Mouse (Mus musculus) kidney, adult 18-20 months (tissue): ENCODE data around the gene Hsf2bp.

Source experiments
- DNase-seq: peaks from one replicate; pipeline ENCODE4 v3.0.0; 2021

Gene Hsf2bp

DNA sequence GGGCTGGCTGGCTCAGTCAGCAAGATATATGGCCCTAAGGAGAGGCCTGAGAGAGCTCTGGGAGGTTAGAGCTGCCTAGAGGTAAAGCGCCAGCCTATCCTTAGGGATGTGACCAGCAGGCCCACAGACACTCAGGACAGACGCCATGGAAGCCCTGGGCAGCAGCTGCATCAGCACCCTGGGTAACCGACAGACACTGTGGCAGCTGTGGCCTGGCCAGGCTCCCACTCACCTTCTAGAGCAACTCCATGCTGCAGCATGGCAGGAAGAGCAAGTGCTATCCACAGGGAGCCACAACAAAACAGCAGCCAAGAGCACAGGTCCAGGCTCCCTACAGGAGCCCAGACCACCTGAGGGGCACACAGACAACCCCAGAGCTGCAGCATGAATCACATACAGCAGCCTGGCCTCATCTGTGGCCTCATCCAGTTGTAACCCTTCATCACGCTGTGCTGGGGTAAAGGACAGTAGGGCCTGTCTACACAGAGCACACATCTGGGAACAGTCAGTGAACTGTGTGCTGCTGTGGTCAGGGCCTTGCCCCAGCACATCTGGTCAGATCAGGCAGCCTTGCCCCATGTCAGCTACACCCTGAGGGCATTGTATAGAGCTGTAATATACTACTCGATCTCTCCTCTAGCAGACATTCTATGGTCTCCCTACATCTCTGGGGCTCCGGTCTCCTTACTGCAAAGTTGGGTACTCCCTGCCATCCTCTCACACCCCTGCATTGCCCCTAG lies 100.9 kb downstream of the Hsf2bp start:
- DNase-seq = no peak

DNA sequence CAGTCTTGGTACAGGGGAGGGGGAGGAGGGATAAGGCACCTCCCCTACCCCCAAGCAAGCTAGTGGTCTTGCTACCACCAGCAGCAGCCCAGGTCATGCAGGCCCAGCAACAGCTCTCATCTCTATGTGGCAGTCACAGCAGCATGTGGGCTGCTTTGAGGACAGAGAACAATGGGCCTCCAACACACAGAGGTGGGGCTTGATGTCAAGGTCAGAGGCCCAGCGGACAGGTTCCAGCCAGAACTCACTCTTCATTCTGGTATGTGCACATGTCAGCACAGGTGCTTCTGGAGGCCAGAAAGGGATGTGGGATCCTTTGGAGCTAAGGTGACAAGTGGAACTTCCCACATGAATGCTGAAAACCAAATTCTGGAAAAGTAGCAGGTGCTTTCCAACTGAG lies 102.2 kb downstream of the Hsf2bp start:
- DNase-seq = peak; percentile 11

DNA sequence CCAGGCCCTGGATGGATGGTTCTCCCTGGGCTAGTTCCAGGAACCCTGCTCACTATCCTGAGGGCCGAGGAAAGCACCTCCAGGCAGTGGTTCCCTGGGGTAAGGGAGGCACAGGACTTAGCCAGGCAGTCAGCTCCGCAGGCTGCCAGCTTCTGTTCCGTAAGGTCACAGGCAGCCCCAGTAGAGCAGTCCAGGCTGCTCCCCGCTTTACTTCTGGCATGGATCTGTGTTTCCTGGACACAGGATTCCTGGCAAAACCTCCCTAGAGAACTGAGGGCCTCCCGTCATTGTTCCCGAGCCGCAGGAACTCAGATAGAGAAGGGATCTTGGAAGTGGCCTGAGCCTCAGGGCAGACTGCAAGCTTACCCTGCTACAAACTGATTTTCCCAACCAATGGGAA lies 104.7 kb downstream of the Hsf2bp start:
- DNase-seq = peak; percentile 52

DNA sequence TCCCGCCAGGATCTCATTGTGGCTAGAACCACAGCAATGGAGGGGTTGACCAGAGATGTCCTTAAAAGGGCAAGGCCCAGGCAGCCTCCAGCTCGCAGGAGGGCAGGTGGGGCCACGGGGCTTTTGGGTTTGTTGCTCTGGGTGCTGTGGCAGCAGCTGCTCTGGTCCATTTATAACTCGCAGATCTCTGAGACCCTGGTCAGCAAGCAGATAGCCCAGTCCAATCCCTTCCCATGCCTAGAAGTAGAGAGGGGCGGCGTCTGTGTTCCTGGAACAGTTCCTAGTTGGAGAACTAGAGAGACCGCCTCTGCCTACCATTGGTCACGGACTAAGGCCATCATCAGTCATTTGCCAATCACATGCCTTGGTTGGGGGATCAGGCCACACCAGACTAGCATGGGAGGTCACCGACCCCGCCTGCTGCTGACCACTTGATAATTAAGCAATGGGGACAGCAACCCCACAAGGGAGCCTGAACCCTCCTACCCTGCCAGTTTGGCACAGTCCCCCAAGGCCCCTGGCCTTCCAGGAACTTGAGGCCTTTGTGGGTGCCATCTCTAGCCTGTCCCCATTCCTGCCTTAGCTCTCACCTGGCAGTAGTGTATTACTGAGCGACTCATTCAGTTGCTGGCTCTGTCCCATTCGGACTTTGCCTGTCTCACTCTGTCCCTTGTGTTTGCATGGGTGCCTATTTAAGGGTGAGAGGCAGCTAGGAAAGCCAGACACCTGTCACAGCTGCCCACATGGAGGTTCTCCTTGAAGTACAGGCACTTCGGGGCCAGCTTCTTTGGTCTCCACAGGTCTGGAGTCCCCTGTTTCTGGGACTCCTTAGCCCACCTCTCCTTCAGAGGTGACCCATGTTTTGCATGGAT lies 106.1 kb downstream of the Hsf2bp start:
- peak; percentile 67 for DNase-seq

DNA sequence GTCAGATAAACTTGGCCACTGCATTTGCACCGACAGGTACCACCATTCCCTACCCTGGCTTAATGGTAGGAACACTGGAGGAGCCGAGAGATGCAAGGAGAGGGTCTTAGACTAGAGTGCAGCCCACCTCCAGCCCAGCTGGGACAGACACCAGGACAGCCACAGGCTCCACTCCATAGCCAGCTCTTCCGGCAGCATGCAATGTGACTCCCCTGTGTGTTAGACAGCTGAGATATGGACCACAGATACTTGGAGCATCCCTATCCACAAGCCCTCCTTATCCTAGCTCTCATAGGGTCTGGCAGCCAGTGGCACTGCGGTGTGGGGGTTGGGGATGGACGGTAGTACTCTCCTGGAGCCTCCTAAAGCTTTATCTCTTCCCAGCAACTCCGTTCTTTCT lies 107.1 kb downstream of the Hsf2bp start:
- DNase-seq = no peak

DNA sequence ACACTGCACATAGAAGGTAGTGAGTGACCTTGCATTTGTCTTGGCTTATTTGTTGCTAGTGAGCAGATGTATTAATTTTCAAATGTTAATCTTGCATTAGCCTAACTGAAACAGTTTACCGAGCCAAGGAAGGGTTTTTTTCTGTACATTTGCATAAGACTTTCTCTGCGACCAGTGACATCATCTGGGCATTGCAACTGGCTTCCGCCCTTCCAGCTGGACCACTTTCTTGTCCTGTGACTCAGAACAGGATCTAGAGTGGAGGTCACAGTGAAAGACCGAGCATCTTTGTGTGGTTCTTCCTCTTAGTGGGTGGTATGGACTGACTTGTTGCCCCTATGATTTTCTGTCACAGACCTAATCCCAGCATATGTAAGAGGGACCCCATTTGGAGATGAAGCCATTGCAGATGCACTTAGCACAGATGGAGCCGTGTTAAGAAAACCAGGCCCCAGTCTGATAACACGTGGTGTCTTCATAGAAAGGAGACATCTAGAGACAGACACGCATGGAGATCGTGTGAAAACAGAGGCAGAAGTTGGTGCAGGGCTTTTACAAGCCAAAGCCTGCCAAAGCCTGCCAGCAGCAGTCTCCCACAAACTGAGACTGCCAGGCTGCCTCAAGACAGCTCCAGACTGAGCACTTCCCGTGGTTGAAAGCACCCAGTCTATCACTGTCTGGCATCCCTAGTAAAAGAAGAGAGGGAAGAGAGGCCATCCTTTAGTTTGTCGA lies 108.1 kb downstream of the Hsf2bp start:
- DNase-seq = no peak

DNA sequence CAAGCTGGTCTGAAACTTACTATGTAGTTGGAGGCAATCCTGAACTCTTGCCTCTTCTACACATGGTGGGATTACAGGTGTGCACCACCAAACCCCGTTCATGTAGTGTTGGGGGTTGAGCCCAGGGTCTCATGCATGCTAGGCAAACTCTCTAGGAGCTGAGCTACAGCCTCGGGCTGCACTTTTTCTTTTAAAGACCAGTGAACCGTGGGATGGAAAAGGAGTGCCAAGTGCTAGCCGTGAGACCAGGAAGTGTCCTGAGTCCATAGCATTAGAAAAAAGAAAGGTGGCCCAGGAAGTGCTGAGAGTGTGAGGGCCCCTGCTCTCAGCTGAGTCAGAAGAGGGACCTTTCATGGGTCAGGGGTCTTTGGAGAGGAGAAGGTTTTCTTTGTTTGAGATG lies 111.9 kb downstream of the Hsf2bp start:
- DNase-seq = peak; percentile 58

DNA sequence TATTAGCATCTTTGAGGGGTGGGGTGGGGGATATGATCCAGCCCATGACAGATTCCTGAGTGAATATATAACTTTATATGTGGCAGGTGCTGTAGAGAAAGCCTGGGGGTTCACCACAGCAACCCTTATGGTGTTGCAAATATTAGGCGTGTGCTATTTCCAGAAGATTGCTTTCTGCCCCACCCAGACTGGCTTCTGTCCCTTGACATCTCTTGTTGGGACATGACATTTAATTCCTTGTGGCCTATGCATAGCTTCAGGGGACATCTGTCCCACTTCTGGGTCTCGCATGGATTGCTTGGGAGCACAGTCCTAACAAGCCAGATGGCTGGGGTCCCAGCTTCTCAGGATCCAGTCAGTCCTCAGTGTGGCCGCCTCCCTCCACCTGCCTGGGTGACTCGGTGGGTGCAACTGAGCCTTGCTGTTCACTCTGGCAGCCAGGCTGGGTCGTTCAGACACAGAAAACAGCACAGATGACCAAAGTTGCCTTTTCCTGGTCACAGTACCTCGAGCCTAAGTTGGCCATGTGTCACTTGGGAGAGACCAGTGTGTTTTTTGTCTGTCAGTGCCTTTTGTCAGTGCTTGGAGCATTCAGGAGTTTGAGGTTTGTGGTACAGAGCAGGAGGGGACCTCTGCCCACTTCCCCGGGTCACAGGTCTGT lies 112.7 kb downstream of the Hsf2bp start:
- no peak for DNase-seq

DNA sequence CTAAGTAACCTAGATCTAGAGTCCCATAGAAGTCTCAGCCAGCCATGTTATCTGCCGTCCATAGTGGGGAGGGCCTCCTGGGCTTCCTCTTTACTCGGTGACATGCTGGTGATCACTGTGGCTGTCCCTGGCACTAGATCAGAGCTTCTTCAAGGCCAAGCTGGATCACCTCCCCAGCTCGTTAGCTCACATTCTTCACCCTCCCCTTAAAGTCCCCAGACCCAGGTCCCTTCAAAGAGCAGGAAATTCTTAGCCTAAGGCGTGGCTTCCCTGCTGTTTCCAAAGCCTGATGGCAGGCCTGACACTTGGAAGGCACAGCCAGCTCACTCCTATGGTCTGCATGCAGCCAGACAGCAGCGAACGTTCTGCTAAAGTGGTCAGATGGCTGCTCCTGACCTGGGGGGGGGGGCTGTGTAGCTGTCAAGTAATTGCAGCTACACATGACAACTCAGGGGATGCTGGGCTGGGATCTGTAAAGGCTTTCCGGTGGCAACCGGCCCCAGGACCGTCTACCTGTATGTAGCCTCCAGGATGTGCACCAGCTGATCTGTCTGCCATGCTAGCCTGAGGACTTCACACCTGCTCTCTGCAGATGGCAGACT lies 115.5 kb downstream of the Hsf2bp start:
- no peak for DNase-seq

DNA sequence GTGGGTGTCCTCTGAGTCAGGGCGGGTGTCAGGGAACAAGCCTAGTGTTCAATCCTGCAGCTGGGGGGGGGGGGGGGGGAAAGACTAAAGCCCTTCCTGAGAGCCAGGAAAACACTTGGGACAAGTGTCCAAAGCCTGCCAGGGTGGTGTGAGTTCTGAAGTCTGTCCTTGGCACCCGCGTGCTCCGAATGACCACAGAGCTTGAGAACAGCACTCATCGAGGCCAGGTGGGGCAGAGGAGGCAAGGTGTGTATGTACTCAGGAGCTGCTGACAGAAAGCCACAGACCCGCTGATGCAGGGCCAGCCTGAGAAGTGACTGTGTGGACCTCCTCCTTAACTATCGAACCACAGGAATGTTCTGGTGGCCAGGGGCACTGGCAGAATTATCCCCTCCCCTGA lies 116.5 kb downstream of the Hsf2bp start:
- no peak for DNase-seq

DNA sequence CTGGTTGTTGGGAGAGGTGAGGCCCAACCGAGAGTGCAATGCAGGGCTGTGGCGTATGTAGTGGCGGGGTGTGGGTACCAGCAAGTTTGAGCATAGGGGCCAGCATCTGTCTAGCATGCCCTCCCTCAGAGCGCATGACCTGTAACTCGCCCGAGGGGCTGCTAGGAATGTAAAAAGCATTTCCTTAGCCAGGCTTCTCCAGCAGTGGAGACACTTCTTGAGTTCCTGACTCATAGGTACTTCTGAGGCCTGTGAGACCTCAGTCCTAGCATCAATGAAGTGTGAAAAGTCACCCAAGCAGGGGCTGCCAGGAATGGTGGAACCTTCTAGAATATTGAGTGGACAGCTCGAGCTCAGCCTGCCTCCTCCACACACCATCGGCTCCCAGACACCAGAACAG lies 117.8 kb downstream of the Hsf2bp start:
- DNase-seq = no peak

DNA sequence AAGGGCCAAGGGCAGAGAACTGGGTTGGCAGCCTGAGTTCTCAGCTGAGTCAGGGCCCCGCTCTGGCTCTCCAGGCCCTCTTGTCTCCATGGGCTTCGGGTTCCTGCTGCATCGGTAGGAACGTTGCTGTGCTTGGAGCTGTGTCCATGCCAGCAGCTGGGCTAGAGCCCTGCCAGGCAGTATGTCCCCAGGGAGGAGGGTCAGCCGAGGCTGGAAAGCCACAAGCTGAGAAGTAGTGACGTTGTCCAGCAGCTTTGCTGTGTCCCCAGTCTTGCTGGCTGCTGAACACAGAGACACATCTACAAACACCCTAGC lies 119.7 kb downstream of the Hsf2bp start:
- peak; percentile 31 for DNase-seq

DNA sequence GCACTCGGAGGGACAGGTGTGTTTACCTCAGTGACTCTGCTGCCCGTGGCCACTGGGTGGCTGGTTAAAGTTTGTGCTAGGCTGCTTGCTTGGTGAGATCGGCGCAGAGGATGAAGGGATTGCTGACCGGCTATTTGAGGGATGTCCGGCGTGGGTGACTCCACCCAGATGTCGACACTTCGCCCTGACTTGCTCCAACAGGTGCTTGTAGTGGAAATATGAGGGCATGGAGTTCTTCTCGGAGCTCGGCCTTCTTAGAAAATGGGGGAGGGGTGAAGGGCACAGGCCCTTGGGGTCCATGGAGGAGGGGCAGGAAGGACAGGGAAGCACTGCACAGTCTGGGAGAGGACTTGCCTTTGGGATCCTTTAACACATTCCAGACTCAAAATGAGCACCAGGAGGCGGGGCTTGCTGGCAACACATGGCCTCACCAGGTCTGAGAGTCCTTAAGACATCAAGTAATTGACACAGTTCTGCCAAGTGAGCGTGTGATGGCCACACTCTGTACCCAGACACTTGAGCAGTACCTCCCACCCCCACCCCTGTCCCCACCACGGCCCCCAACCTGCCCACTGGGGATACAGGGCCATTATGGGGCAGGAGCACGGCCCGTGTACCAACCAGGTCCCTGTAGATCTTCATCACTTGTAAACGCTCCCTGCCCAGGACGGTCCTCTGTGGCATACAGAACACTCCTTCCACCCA lies 120.2 kb downstream of the Hsf2bp start:
- peak; percentile 64 for DNase-seq

DNA sequence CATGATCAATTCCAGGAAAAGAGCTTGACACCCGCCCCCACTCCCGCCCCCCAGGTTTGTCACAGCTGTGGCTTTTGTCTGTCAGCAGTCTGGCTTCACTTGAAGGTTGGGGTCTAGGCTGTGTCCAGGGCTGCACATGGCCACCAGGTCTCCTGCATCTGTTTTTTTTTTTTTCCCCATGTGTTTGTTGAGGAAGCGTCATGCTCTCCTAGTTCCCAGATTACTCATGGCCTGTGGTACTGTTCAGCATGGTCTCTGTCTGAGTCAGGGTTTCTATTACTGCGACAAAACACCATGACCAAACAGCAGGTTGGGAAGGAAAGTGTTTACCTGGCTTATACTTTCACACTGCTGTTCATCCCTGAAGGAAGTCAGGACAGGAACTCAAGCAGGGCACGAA lies 121.8 kb downstream of the Hsf2bp start:
- no peak for DNase-seq

DNA sequence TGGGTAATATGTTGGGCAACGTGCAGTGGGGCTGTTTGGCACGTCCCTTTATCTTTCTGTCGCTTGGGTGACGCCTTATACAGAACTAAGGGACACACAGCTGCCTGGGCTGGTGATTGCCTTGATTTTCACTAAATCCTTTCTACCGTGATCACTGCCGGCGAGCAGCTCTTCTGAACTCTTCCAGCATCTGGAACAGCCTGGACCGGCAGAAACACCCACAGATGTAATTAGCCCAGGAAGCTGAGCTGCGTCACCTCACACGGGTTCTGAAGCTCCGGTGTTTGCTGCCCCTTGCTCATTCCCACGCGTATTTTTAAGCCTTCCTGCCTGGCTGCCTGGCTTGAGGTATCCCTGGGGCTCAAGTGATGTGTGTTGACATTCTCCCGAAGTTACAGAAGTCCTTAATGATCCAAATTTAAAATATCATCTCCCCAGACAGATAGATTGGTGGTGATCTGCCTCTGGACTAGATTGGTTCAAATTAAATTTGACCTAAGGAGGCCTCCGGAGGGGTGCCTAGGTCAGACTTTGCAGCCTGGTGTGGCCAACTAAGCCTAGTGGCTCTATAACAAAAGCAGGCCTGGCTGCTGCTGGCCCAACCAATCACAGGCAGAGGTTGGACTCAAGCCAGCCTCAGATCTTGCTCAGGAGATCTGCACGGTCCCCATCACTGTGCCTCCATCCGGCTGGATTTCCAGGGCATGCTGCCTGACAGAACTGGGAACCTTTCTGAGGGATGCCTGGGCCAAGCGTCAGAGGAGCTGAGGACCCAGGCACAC lies 123.1 kb downstream of the Hsf2bp start:
- DNase-seq = no peak

DNA sequence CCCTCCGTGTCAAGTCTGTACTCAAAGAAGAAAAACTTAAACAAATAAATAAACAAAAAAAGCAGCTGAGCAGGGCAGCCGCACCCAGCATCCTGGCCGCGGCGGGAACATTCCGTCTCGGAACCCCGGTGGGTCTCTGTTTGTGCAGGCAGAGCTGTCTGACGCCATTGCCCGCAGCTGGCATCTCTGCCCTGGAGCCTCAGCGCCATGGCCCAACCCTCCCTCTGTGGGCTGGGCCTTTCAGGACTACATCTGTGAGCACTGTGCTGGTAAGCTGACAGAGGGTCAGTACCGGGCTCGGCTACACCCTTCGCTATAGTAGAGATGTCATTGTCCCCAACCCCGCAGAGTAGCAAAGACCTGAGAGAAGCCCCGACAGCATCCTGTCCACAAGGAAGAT lies 123.8 kb downstream of the Hsf2bp start:
- DNase-seq = no peak

DNA sequence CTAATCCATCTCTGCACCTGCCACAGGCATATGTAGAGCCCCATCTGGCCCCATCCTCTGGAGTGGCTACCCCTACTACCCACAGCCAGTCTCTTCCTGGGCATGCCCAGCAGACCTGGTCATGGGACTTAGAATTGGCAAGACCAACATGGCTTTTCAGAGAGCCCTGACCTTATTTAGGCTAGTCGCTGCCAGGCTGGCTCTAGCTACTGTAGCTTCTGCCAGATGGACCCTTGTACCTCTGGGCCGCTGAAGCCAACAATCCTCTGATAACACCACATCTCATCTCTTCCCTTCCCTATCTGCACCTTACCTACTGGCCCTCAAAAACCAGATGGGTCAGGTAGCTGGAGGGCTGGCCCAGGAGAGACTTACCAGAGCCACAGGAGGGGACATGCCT lies 127.2 kb downstream of the Hsf2bp start:
- peak; percentile 40 for DNase-seq

DNA sequence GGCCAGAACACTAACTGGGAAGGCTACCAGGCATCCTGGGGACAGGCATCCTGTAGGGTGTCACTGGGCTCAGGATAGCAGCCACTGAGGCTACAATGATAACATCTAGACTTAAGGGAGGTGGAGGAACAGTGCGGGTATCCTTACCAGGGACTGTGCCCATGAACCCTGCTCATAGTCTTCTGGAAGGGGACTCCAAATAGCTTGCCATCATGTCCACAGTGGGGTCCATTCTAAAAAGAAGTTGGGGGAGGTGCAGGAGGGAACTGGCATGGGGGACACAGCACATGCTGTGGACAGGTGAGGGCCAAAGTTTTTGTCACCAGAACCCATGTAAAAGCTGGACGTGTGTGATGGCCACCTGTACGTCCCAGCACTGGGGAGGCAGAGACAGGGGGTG lies 129.7 kb downstream of the Hsf2bp start:
- no peak for DNase-seq

DNA sequence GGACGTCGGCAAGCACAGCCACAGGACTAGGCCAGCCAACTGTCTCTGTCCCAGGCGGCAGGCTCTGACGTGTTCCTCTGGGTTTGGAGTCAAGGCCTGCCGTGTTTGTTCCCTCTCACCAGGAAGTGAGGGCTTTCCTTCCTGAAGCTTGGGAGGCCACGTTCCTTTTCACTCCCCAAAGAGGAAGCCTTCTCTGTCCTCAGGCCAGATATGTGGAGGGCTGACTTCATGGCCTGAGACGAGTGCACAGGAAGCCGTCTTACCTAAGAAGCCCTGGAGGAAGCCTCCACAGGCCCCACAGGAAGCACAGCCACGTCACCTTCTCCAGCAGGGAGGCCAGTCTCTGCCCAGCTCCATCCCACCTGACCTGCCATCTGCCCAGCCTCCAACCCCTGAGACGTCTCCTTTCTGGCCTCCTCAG lies 130.3 kb downstream of the Hsf2bp start:
- peak; percentile 62 for DNase-seq

DNA sequence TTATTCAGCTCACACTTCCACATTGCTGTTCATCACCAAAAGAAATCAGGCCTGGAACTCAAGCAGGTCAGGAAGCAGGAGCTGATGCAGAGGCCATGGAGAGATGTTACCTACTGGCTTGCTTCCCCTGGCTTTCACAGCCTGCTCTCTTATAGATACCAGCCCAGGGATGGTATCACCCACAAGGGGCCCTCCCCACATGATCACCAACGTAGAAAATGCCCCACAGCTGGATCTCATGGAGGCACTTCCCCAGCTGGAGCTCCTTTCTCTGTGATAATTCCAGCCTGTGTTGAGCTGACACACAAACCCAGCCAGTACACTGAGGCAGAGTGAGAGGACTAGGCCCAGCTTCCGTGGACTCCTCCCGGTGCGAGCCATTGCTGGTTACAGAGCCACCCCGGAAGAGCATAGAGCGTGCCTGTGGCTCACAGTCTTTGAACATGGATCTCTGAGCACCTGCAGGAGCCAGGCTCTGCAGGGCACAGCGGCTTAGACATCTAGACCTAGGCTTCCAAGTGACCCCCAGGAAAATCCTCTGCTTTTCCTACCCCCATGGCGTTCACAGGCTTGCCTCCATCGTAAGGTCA lies 130.9 kb downstream of the Hsf2bp start:
- no peak for DNase-seq

DNA sequence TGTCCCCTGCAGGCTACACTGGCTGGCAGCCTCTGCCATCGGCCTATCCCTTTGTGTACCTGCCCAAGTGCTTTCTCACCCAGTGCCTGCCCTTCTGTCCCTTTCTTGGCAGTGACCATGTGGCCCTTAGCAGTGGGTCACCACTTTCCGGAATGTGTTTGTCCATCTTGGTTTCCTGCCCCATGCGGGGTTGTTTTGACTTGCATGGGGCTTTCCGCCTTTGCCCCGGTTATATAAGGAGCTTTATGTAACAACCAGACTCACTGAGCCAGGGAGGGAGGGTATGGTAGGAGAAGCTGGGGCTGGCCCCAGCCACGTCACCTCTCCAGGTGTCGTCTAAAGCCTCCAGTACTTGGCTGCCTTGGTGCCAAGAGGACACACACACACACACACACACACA lies 132.1 kb downstream of the Hsf2bp start:
- peak; percentile 74 for DNase-seq
